Mouse (Mus musculus) stomach, embryonic 16.5 days (tissue): ENCODE data around the gene Gpsm1. TPM values are rescaled to one million over a fixed set of nuclear protein-coding genes. Genes with fewer than 3 reads are reported as not detected.

Experiments
- polyA plus RNA-seq: library from polyadenylated mRNA; unstranded; fragments of >200 nt; fragmentation: Nextera tagmentation; extraction: Ambion mirVana; gene quantifications from 2 replicates; pipeline ENCODE4 v1.2.1, GENCODE M21; 2015

The Gpsm1 gene
- polyA plus RNA-seq, 1 experiment from 2014 or later = 28.8 TPM

Other genes starting within 250 kb of the Gpsm1 start
- gene Nacc2, start 192.3 kb upstream of the Gpsm1 start, polyA plus RNA-seq = 16.8 and 18.8 TPM in 2 replicates
- not detected in 2 replicates for gene Lhx3, start 107.2 kb upstream of the Gpsm1 start, polyA plus RNA-seq
- gene Qsox2, start 78.0 kb upstream of the Gpsm1 start, polyA plus RNA-seq = 23.2 and 24.1 TPM in 2 replicates
- 0.58 and 0.82 TPM in 2 replicates for gene Ccdc187, start 21.0 kb upstream of the Gpsm1 start, polyA plus RNA-seq
- 20.5 and 23.8 TPM in 2 replicates for gene Dnlz, start 36.6 kb downstream of the Gpsm1 start, polyA plus RNA-seq
- 1.1 and 1.5 TPM in 2 replicates for gene Card9, start 45.4 kb downstream of the Gpsm1 start, polyA plus RNA-seq
- 25.8 and 26.1 TPM in 2 replicates for gene Snapc4, start 65.1 kb downstream of the Gpsm1 start, polyA plus RNA-seq
- 98.7 and 105 TPM in 2 replicates for gene Entr1, start 73.8 kb downstream of the Gpsm1 start, polyA plus RNA-seq
- gene Pmpca, start 73.8 kb downstream of the Gpsm1 start, polyA plus RNA-seq = 97.0 and 104 TPM in 2 replicates
- 15.2 and 15.9 TPM in 2 replicates for gene Inpp5e, start 93.7 kb downstream of the Gpsm1 start, polyA plus RNA-seq
- gene Sec16a, start 129.7 kb downstream of the Gpsm1 start, polyA plus RNA-seq = 28.2 and 31.5 TPM in 2 replicates
- 14.1 and 15.4 TPM in 2 replicates for gene Notch1, start 201.1 kb downstream of the Gpsm1 start, polyA plus RNA-seq